Mouse (Mus musculus) forebrain, embryonic 13.5 days (tissue): ENCODE results near the gene Gm3095. TPM values are rescaled to one million over a fixed set of nuclear protein-coding genes. Genes with fewer than 3 reads are reported as not detected.
"Not testable (repeated sequence)": the region's sequence is repeated elsewhere in the genome, so short reads cannot be mapped to it uniquely, and the experiment has no call there.

Experiments used
- ATAC-seq: fragments of 200-750 bp; cut with Nextera tagmentation; 2 replicates; pipeline ENCODE4 v1.8.0; 2017
- H3K27ac ChIP-seq: fragments of 300-500 bp; sonication (generic); 2 replicates; pipeline ENCODE4 v1.5.1; 2015; ENCODE audit warnings: inconsistent platforms, mild to moderate bottlenecking, moderate library complexity
- H3K27me3 ChIP-seq: fragments of 300-500 bp; sonication (generic); 2 replicates; pipeline ENCODE4 v1.6.1; 2015; ENCODE audit warnings: mild to moderate bottlenecking, inconsistent platforms
- H3K36me3 ChIP-seq: fragments of 300-500 bp; sonication (generic); 2 replicates; pipeline ENCODE4 v1.6.1; 2015; ENCODE audit warnings: mild to moderate bottlenecking, inconsistent platforms; ENCODE audit not compliant: poor library complexity, severe bottlenecking
- H3K4me1 ChIP-seq: fragments of 300-500 bp; sonication (generic); 2 replicates; pipeline ENCODE4 v1.6.1; 2015; ENCODE audit warnings: inconsistent platforms
- H3K4me2 ChIP-seq: fragments of 300-500 bp; sonication (generic); 2 replicates; pipeline ENCODE4 v1.6.1; 2015; ENCODE audit warnings: inconsistent platforms, mild to moderate bottlenecking, moderate library complexity
- H3K4me3 ChIP-seq: fragments of 300-500 bp; sonication (generic); 2 replicates; pipeline ENCODE4 v1.5.1; 2015; ENCODE audit warnings: mild to moderate bottlenecking, inconsistent platforms
- H3K9ac ChIP-seq: fragments of 300-500 bp; sonication (generic); 2 replicates; pipeline ENCODE4 v1.6.1; 2015; ENCODE audit warnings: mild to moderate bottlenecking, inconsistent platforms
- H3K9me3 ChIP-seq: fragments of 300-500 bp; sonication (generic); replicated peaks from 2 replicates; pipeline ENCODE4 v1.6.1; 2016; ENCODE audit warnings: inconsistent platforms
- WGBS: fragments of 180-500 bp; shearing (Covaris S2); methylation state at CpG from one replicate; pipeline ENCODE4 v1.1.7; 2015; 5-methylcytosine and 5-hydroxymethylcytosine counted together
- polyA plus RNA-seq: library from polyadenylated mRNA; unstranded; fragments of >200 nt; fragmentation: Nextera tagmentation; extraction: Ambion mirVana; gene quantifications from 2 replicates; pipeline ENCODE4 v1.2.1, GENCODE M21; 2015

Gm3095 gene
- 0.49 and 0.53 TPM in 2 replicates for polyA plus RNA-seq

- not testable (repeated sequence) for ATAC-seq, H3K9me3 ChIP-seq
- no CpG with 5 or more reads among the region's 2 CpGs for WGBS
These were observed at the start of gene Gm3095 for GRCm38 (mm10) chr14:3963247-3963646. TSS of gene Gm3095 (plus strand) at chr14:3963547.

GRCm38 (mm10) chr14:3931456-3931855 is 31.9 kb upstream of the Gm3095 start, which contains the start of gene Gm3029:
TSS of gene Gm3029 (plus strand) at chr14:3931756.
- not testable (repeated sequence) for H3K36me3 ChIP-seq
- WGBS: 56% methylated on average over 1 of the region's 2 CpGs

More at GRCm38 (mm10) chr14:3963247-3963646, at the start of gene Gm3095:
- not testable (repeated sequence) for H3K4me3 ChIP-seq, H3K27me3 ChIP-seq, H3K4me2 ChIP-seq, H3K4me1 ChIP-seq, H3K9ac ChIP-seq, H3K36me3 ChIP-seq, H3K27ac ChIP-seq

GRCm38 (mm10) chr14:3998094-3998493 is 34.7 kb downstream of the Gm3095 start, which contains the start of gene Gm3099:
TSS of gene Gm3099 (plus strand) at chr14:3998394.
- H3K4me1 ChIP-seq, H3K4me2 ChIP-seq, H3K4me3 ChIP-seq, ATAC-seq, H3K9me3 ChIP-seq, H3K27me3 ChIP-seq, H3K27ac ChIP-seq, H3K36me3 ChIP-seq, H3K9ac ChIP-seq: not testable (repeated sequence)
- WGBS: 71% methylated on average over 1 of the region's 3 CpGs

More at GRCm38 (mm10) chr14:3931456-3931855, 31.9 kb upstream of the Gm3095 start, which contains the start of gene Gm3029:
- not testable (repeated sequence) for H3K4me2 ChIP-seq, H3K27ac ChIP-seq, H3K9me3 ChIP-seq, H3K4me1 ChIP-seq, ATAC-seq, H3K4me3 ChIP-seq, H3K27me3 ChIP-seq, H3K9ac ChIP-seq

Other genes with a start within 250 kb of the Gm3095 start
- 1.6 and 1.9 TPM in 2 replicates for gene Gm3002, start 153.5 kb upstream of the Gm3095 start, polyA plus RNA-seq
- 0.18 TPM in 1 of 2 replicates, not detected in the other for gene Gm3033, start 117.3 kb upstream of the Gm3095 start, polyA plus RNA-seq
- gene Gm2916, start 79.4 kb upstream of the Gm3095 start, polyA plus RNA-seq: not detected in 2 replicates
- not detected in 2 replicates for gene Gm3029, start 31.8 kb upstream of the Gm3095 start, polyA plus RNA-seq
- gene Gm3099, start 34.8 kb downstream of the Gm3095 start, polyA plus RNA-seq: not detected in 2 replicates
- gene Gm5796, start 60.4 kb downstream of the Gm3095 start, polyA plus RNA-seq: 0.90 and 1.5 TPM in 2 replicates
- not detected in 2 replicates for gene Gm3115, start 120.6 kb downstream of the Gm3095 start, polyA plus RNA-seq
- gene Gm8108, start 147.0 kb downstream of the Gm3095 start, polyA plus RNA-seq: 0.28 and 2.5 TPM in 2 replicates
- not detected in 2 replicates for gene Gm3127, start 201.5 kb downstream of the Gm3095 start, polyA plus RNA-seq
- 2.4 and 3.9 TPM in 2 replicates for gene Gm2974, start 219.0 kb downstream of the Gm3095 start, polyA plus RNA-seq